Mouse (Mus musculus): ENCODE results near the gene C2cd5.

DNA sequence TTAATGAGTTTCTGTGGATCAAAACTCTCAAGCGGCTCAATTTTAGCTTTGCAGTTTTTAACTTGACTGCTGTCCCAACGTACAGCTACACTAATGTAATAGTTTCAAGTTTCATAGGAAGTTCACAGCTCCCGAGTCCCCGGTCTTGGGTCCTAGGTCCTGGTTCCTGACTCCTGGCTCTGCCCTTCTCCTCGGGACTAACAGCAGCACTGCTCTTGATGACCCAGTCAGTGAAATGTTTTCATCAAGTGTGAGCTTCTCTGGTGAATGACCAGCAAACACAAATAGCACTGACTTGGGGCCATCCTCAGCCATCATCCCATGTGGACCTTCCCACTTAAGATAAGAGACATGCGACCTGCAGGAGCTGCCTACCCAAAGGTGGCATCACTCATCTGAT lies 111.7 kb downstream of the C2cd5 start:
- TF ChIP-seq CTCF (IDR thresholded peaks at IDR 0.05; ENCODE audit: low read depth, low read length) (no peak), POLR2A (IDR thresholded peaks at IDR 0.05; ENCODE audit: insufficient read depth, low read length) (no peak), EP300 (IDR thresholded peaks at IDR 0.05; ENCODE audit: insufficient read depth, low read depth, low read length) (no peak)

Measured in ES-Bruce4 (cell line).